Mouse (Mus musculus) retina, postnatal 7 days (tissue): ENCODE results near the gene Grik3.

Experiments used
- DNase-seq: peaks from one replicate; pipeline ENCODE4 v3.0.0-alpha.2; 2012; ENCODE audit warnings: low read depth, low spot score

The Grik3 gene

DNA sequence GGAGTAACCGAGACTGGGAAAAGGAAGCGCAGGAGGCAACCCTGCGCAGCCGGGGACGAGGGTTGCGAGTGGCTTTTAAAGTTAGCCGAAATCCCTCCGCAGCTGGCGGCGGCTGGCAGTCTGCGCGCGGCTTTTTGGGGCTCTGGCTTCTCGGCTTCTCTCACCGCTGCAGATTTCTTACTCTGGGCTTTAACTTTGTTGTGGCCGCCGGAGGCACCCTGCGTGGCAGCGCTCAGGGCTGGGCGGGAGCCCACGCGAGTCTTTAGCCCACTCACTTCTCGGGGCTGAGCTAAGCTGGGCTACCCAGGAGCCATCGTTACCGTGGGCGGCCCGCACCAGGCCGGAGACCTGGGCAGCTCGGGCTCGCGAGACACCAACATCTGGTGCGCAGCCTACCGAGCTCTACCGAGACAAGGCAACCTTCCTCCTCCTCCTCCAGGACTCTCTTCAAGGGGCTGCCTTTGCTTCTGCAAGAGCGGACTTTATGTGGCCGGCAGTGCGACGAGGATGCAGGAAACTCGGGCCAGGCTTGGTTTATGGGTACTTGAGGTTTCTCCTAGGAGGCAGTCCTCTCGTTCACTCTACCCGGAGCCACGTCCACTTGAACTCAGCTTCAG, 1.1 kb downstream of the Grik3 start:
- no peak for DNase-seq

DNA sequence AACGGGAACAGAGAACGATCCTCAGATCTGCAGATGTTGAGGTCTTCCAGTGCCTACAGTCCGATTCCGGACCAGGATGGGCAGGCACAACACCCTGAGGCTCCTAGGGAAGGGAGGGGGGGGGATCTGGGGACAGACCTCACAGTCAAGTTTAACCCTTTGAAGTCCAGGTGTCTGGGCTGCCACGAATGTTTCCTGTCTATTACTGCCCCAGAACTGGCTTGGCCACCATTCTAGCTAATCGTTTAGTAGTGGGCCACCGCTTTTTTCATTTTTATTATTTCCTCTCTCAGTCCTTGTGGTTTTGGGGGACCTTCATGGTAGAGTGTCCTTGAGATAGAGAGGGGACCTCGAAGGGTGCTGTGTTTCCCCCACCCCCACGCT, 1.6 kb downstream of the Grik3 start:
- DNase-seq: no peak

DNA sequence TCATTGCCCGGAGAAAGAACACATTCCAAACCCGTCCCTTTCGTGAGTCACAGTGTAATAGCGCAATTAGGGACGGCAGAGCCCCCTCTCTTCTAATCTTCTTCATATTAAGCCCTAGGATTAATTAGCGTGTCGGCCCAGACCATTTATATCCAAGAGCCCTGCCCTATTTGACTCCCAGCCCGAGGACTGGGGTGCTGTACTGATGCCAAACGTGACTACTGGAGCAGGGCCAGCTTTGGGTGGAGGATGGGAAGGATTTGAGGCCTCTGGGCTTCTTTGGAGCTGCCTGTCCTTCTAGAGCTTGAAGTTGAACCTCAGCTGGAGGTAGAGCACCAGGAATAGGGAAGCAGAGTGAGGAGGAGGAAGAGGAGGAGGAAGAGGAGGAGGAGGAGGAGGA, 2.2 kb downstream of the Grik3 start:
- DNase-seq: no peak

DNA sequence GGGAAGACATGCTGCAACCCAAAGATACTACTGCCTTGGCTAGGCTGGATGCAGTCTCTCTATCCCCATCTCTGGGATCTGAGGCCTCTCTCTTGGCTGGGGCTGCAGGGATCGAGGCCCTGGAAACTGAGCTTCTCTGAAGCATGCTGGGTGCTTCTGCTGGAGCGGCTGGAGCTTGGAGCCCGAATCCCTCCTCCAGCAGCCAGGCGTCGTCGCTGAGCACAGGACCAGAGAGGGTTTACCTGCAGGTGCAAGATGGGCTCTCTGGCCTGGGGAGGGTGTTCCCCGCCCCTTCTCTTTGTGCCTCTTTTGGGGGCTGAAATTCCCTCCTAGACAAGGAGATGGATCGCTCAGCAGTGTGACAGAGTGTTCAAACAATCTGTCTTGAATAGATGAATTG, 2.6 kb downstream of the Grik3 start:
- no peak for DNase-seq

DNA sequence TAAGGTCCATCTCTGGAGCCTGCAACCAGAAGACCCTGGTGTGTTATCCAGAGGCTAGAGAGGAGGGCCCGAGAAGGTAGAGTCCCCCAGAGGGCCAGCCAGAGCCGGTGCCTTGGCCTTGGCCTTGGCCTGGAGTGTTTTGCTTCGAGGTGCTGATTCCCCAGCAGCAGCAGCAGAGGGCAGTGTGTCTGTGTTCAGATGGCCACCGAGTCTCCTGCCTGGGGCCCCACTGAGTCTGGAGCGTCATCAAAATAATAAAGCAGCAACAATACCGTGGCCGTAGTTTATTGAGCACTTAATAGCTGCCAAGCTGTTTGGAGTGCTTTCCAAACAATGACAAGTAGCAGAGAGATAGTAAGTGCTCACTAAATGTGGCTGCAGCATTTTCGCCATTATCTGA, 5.0 kb downstream of the Grik3 start:
- DNase-seq: no peak

DNA sequence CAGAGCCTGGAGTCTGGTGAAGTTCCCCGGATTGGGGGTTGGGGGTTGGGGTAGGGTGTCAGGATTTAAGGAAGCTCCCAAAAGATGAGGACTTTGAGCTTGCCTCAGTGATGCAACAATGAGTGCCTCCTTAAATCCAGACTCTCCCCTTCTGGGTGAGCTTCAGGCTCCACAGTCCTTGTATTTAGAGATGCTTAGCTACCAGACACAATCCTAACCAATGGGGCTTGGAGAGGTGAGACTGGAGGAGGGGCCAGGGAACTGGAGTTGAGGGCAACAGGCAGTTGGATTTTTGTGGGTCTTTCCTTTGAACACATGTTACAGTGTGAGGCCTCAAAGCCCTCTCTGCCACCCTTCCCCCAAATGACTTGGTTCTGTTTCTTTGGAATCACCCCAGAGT, 6.5 kb downstream of the Grik3 start:
- no peak for DNase-seq

DNA sequence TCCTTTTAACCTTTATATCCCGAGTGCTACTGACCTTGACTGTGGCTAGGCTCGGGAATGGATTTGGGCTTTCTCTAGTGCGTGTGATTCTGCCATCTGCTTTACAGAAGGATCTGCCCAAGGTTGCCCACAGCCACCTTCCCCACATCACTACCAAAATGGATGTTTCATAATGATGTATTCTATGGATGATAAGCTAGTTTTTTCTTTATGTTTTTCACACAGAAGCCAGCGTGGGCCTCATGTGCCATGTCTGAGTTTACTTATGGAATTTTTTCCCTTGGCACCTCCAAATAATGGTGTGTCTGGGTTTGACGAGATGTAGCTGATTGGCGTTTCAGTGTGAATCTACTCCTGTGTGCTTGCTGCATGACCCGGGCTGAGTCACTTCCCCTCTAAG, 7.0 kb downstream of the Grik3 start:
- DNase-seq: no peak

DNA sequence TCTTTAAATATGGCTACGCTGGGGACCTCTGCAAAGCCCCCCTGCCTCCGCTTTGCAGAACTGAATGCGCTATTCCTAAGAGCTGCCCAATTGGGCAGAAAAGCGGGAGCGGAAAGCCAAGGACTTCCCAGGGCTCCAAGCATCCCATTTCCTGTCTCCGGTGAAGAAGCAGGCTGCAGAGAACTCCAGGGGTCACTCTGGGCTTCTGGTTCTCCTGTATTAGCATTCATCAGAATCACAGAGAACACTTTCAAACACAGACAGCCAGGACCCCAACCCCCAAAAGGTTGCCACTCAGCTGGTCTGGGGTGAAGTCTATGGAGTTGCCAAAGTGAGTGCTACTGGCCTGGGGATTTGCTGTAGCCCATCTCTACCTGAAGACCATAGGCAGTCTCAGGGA, 8.4 kb downstream of the Grik3 start:
- DNase-seq: no peak

DNA sequence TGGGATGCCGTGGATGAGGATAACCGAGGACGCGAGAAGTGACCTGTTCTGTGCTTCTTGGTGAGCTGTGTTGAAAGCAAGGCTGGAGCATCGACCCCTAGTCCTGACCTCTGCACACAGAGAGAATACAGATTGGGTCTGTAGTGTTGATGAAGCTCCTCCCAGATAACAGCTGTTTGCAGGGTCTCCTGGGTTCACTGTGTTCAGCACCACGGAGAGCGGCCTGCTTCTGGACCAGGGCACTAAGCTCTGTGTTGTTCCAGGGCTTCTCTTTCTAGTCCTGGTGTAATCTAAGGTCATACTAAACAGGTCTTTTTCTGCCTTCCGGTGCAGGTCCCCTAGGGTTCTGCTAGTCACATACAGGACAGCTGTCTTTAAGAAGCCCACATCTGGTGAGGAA, 12.4 kb downstream of the Grik3 start:
- no peak for DNase-seq

DNA sequence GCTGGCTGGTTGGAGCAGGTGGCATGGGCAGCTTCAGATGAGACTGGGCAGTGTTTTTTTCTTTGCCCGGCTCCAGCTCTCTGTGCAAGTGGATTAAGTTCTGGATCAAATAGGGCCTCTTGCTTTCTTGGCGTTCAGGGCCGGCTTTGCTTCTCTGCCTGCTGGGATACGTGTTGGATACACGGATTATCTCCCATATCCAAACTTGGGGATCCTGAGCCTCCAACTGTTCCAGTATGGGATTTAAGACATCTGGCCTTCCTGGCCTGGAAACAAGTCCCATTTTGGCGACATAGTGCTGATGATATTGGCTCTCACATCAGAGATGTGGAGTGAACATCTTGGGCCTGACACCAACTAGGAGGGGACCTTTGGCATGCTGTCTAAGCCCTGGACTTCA, 21.9 kb downstream of the Grik3 start:
- DNase-seq: no peak

DNA sequence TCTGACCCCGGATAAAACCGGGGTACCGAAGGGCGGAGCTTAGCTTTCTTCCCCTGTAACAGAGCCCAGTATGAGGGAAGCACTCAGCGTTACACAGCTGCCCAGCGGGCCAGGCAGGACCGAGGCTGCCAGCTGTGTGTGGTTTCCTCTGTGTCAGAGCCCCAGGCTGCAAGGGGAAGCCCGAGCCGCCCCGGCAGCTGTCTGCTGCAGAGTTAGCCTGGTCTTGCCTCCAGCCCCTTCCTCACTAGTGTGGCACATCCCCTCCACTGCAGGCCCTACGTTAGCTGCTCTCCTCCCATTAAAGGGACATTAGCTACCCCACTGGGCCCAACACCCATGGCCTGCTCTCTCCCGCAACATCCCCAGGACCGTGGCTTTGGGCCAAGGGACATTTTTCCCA, 25.1 kb downstream of the Grik3 start:
- DNase-seq: no peak

DNA sequence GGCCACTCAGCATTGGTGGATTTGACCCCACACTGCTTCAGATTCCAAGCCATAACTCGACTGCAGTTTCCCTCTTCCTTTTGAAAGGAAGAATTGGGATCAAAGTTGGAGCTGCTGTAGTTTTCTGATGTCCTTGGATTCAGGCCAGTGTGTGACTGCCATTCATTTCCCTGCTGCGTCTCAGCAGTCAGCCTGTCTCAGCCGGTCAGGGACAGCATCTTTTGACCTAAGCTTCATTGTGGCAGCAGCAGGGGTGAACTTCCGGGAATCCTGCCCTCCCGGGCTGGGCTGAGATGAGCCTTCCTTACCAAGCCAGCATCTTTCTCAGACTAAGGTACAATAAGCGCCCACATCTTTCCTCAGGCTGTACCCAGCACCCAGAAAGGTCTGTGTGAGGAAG, 26.1 kb downstream of the Grik3 start:
- DNase-seq: no peak

DNA sequence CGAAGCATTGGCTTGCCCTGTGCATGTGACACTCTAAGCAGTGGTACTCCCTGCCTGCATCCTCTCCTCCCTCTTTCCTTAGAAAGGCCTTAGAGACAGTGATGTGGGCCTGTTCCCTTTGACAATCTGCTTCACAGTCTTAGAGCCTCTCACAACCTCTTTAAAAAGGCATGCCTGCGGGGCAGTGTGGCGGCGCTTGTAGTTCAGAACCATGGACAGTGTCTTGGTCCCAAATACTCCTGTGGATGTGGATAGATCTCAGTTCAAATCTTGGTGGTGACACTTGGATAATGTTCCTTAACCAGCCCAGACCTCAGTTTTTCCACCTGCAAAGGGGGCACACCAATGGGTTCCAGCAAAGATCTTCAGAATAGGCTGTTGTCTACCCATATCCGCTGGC, 28.4 kb downstream of the Grik3 start:
- no peak for DNase-seq

DNA sequence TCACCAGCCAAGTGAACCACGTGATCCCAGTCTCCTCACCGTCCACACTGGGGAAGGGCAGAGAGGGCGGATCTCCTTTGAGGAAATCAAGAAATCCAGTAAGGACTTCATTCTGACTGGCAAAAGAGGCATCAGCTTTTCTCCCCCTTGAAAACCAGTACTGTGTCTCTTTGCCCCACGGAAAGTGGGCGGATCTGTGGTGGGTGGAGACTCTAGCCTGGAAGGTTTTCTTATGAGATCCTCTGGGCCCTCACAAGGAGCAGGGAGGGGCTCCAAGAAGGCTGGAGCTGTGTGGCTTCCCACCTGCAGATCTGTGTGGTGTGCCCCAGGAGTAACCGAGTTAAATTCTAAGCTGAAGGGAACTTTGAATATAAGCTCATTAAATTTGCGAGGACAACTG, 32.4 kb downstream of the Grik3 start:
- no peak for DNase-seq

DNA sequence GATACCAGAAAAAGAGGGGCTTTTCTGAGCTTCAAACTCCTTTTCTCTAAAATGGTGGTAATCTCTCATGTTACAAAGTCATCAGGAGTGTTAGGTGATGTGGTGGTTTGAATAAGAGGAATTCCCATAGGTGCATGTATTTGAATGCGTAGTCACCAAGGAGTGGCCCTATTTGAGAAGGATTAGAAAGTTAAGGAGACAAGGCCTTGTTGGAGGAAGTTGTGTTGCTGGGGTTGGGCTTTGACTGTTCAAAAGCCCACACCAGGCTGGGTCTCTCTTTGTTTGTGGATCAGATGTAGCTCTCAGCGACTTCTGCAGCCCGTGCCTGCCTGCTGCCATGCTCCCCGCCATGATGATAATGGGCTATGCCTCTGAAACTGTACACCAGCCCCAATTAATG, 34.8 kb downstream of the Grik3 start:
- DNase-seq: no peak

DNA sequence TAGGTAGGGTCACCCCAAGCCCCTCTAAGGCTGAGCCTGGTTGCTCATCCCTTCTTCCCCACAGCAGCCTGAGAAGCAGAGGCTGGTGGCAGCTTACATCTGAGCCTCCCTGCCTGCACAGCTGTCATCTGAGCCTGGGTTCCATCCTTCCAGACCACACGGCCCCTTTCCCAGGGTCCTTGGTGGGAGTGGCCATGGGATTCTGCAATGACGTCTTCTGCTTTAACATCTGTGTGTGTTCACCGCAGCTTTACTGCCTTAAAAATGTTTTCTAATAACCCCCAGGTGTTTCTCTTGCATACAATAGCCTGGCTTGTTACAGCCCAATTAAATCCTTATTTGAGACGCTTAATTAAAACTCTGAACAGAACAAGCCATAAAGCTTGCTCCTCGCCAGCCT, 35.9 kb downstream of the Grik3 start:
- no peak for DNase-seq

DNA sequence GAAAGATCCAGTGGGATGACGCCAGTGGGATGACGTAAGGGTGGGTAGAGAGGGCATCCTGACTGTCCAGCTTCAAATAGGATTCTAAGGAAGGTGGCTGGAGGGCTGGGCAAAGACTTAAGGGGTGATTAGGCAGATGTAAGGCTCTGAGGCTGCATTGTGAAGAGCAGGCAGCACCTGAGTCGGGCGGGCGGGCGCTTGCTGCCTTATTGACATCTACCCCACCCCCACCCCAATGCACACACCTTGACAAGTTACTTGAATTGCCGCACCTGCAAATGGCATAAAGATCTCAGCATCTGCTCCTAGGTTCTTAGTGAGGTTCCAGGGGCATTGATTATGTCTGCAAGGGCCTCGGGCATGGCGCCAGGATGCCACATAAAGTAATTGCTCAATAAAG, 43.5 kb downstream of the Grik3 start:
- no peak for DNase-seq

DNA sequence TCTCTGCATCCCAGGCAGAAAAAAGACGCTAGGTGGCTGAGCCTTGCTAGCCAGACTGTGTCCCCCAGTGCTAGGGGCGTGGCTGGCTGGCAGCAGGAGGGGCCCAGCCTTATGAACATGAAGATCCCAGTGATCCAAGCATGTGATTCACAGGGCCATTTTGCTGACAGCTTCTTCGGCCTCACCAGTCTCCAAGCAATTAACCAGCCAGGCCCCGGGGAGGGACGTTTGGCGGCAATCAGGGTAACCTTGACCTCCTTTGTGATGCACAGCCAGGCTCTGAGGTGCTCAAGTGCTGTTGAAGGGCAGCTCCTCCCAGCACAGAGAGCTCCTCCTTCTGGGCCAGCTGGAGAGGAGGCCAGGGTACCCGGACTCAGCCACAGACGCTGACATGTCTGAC, 43.9 kb downstream of the Grik3 start:
- no peak for DNase-seq

DNA sequence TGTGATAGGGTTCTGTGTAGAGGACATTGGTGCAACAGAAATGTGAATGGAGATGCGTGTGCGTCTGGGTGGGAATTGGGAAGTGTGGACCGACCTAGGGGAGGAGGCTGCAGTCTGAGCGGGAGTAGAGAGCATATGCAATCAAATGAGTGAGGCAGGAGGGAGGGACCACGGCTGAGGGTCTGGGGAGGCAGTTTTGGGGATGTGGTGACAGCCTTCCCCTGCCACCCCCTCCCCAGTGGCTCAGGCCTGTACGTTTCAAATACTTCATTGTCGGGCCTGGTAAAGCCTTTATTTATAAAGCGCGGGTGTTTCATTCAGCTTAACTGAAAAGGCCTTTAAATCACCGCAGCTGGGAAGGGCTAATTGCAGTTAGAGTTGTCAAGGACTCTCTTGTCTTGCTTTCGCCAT, 44.5 kb downstream of the Grik3 start:
- DNase-seq: no peak

DNA sequence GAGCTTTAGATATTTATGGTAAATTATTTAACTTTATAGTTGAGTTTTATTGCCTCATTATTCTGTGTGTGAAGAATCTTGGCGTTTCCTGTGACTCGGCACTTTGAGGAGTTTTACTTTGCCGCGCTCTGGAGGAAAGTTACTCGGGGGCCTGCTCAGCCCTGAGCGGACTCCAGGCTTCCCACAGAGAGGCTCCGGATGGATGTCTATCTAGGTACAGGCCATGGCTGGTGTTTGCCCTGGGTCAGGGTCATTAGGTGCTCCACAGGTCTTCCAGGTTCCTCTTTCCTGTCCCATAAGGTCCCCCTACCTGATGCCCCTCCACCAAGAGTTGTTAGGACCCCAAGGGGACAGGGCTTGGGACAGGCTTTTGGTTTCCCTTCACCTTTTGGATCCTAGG, 45.0 kb downstream of the Grik3 start:
- no peak for DNase-seq

DNA sequence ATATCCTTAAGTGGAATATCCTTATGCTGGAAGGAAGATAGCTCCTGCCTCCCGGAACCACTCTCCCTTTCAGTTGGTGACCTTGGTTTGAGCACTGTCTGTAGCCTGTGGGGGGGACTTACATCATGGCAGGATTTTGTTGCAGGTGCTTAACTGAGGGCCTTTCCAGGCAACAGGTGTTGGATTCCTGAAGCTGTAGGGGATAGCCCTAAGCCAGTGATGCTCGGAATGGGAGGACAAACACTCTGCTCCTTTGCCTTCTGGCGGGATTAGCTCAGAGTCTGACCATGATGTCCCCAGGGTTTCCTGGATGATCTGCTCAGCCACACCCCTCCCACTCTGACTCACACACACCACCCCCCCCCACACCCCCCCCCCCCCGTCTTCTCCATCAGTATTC, 45.5 kb downstream of the Grik3 start:
- DNase-seq: no peak

DNA sequence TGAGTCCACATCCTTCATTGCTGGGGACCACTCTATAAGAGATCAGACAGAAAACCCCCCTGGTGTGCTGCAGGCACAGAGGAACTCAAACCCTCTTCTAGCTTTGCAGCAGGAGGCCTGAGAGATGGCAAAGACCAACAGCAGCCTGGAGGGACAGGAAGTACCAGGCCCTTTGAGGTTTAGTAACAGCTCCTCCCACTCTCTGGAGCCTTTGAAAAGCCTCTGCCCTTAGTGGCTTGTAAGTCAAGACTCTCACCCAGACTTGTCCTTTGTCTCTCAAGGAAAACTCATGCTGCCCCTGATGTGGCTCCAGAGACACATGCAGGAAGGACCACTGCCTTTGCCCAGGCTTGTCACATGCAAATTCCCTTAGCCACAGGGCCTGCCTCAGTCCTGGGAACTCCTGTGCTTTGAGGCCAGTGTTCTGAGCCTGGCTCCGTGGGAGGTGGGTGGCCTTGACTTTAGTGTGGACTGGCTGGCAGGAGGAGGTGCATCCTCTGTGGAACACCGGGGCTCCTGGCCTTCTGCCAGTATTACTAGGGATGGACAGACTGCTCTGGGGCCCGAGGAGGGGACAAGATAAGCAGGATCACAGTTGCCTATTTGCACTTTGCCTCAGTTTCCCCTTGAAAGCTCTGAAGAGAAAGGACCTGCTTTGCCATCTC, 47.9 kb downstream of the Grik3 start:
- DNase-seq: no peak

DNA sequence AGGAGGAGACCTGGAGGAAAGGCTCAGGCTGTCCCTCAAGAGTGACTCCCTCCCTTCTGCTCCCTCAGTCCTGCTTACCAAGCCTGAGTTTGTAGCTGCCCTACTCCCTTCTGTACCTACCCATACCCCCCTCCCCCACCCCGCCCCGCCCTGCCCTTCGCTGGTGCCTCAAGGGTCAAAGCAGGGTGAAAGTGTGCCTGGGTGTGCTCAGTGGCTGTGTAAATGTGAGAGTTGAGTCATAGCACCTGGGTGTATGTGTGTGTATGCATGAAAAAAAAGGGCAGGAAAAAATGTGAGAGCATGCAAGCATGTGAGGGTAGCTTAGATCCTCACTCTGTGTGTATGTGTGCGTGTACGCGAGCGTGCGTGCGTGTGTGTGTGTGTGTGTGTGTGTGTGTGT, 49.1 kb downstream of the Grik3 start:
- no peak for DNase-seq

DNA sequence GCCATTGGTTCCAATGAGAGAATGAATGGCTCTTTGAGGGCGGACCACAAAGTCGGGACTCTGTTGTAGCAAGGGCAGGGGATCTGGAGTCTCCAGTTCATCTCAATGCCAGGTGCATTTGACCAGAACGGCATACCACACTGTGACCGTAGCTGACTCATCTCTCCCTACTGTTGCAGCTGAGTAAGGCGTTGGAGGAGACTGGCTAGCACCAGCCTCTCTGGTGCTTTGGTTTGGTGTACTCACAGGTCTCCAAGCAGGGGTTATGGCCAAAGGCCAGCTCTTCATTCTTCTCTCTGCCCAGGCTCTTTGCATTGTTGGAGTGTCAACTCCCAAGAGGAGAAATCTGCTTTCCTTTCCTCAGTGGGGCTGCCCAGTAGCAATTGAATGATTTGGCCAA, 52.7 kb downstream of the Grik3 start:
- DNase-seq: no peak
